Mouse (Mus musculus): ENCODE measurements around the gene Pafah1b3. TPM values are rescaled to one million over a fixed set of nuclear protein-coding genes. Genes with fewer than 3 reads are reported as not detected.
"Not testable (repeated sequence)": the region's sequence is repeated elsewhere in the genome, so short reads cannot be mapped to it uniquely, and the experiment has no call there.

Gene Pafah1b3
- total RNA-seq, 2 experiments from 2014 or later = 27.9 to 34.2 TPM

GRCm38 (mm10) chr7:25271651-25272444 lies 25.9 kb downstream of the Pafah1b3 start:
- TF ChIP-seq CTCF (IDR thresholded peaks at IDR 0.05) = no peak
- Histone ChIP-seq H3K4me3 (no peak overlapping the region), H3K27ac (no peak overlapping the region)
- no peak for DNase-seq (ENCODE audit: extremely low spot score in 1 of 2, low spot score in 2 of 2)
- intact Hi-C loops (cut with DNase I) = no loop called here

DNA sequence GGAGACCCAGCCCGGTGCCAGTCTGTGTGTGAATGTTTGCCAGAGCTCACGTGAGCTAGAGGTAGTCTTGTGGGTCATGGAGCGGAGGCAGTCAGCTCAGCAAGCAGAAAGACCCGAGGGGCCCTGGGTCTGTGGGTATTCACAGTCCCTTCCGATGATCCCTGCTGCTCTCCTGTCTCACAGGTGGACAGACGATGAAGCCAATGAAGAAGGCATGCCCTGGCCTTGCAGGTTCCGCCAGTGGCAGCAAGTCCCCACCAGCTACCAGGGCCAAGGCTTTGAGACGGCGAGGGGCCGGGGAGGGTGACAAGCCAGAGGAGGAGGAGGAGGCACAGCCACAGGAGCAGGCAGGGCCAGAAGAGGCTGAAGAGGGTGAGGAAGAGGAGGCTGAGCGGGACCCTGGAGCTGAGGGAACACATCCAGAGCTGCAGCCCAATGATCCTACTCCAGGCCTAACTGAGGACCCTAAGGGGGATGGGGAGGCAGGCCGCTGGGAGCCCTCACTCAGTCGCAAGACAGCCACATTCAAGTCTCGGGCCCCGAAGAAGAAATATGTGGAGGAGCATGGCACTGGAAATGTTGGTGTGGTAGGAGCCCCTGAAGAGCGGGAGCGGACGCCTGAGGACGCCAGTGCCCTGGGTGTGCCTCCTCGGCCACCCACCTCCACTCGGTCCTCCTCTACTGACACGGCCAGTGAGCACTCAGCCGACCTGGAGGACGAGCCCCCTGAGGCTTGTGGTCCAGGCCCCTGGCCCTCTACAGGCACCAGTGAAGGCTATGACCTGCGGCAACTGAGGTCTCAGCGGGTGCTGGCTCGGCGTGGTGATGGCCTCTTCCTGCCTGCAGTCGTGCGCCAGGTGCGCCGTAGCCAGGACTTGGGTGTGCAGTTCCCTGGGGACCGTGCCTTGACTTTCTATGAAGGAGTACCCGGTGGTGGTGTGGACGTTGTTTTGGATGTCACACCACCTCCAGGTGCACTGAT lies 26.8 kb downstream of the Pafah1b3 start:
- no peak overlapping the region for H3K27ac ChIP-seq
- intact Hi-C loops (cut with DNase I) = no loop called here
- no peak for DNase-seq (ENCODE audit: extremely low spot score in 1 of 2, low spot score in 2 of 2)
- H3K4me3 ChIP-seq = no peak overlapping the region
- no peak for TF ChIP-seq CTCF (IDR thresholded peaks at IDR 0.05)

- intact Hi-C loops (cut with DNase I) = no loop called here
- Histone ChIP-seq H3K4me3 (peak overlapping the region; percentile 58), H3K27ac (peak overlapping the region; percentile 89; the same call in 1 of the 2 replicates)
- no peak for DNase-seq (ENCODE audit: extremely low spot score in 1 of 2, low spot score in 2 of 2)
- TF ChIP-seq CTCF (IDR thresholded peaks at IDR 0.05) = no peak
Observed at GRCm38 (mm10) chr7:25269545-25270271, 28.1 kb downstream of the Pafah1b3 start.

DNA sequence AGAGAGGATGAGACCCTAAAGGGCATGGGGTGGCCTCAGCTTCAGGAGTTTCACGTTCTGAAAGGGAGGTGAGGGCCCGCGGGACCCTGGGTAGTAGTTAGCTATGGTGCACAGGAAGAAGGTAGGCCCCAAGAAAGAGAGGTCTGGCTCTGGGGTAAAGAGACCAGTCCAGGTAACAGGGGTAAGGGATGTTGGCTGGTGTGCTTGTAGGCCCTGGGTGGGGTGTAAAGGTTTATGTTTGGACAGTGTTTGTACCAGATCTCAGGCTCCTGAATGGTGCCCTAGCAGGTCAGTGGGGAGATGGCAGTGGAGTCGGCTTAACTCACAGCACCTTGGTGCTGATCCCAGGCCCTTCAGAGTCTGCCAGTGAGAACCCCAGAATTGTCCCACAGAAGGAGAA lies 28.8 kb downstream of the Pafah1b3 start:
- Histone ChIP-seq H3K4me3 (peak overlapping the region; percentile 58), H3K27ac (peak overlapping the region; percentile 89)
- intact Hi-C loops (cut with DNase I) = no loop called here
- peak in 1 of 2 experiments; percentile 13 for DNase-seq (ENCODE audit: extremely low spot score in 1 of 2, low spot score in 2 of 2)
- no peak for TF ChIP-seq CTCF (IDR thresholded peaks at IDR 0.05)

DNA sequence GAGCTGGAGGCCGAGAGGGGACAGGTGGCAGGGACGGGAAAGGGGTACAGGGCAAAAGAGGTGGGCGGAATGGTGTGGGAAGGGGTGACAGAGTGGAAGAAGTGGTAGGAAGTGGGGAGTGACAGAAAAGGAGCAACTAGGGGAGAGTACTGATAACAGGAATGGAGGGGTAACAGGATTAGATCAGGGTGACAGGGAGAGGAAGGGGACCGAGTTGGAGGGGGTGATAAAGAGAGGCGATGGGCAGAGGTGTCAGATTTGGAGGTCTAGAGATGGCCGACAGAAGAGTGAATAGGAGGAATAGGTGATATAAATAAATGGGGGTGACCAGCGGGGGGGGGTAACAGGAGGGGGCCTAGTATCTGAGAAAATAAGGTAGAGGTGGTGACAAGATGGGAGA lies 29.2 kb downstream of the Pafah1b3 start:
- intact Hi-C loops (cut with DNase I) = no loop called here
- TF ChIP-seq CTCF (IDR thresholded peaks at IDR 0.05) = no peak
- Histone ChIP-seq H3K4me3 (peak overlapping the region; percentile 58), H3K27ac (peak overlapping the region; percentile 89)
- no peak for DNase-seq (ENCODE audit: extremely low spot score in 1 of 2, low spot score in 2 of 2)

DNA sequence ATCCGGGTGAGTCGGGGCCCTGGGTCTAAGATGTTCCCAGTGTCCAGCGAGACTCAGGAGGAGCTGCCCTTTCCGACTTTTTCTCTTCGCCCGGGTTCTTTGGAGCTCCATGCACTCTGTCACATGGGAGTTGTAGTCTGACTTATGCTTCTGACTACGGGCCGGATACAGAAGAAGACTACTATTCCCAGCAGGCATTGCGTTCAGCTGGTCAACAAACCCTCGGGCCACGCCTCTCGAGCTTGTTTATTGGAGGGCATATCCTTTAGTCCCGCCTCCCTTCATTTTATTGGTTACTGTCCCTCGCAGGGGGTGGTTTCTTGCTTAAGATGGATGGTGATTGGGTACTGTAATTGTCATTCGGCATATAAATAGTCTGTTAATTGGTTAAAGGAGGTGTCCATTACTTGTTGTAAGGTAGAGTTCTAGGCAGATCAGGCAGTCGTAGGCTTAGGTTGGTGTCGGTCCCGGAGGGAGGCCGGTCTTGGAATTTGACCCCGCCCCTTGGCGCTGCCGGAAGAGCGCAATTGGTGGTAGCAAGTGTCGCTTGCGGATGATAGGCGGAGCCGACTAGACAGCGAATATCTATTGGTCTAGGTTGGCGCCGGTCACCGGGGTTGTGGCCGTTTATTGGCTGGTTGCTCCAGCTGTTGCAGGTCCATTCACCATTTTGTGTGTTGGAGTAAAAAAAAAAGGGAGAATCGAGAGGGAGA lies 29.9 kb downstream of the Pafah1b3 start:
- Histone ChIP-seq H3K27ac (peak overlapping the region; percentile 98), H3K4me3 (peak overlapping the region; percentile 61)
- no peak for TF ChIP-seq CTCF (IDR thresholded peaks at IDR 0.05)
- DNase-seq (ENCODE audit: extremely low spot score in 1 of 2, low spot score in 2 of 2) = peak; percentile 97 to 100
- intact Hi-C loops (cut with DNase I) = loop anchor here (1.0 kb wide), 1 partner anchor 16 kb away; no protein-coding TSS in a partner anchor

- intact Hi-C loops (cut with DNase I) = loop anchor here (1.0 kb wide), 1 partner anchor 15 kb away; no protein-coding TSS in a partner anchor
- H3K27ac ChIP-seq = peak within 1 kb of the TSS; percentile 98
- TF ChIP-seq CTCF (IDR thresholded peaks at IDR 0.05) = no peak; the same call in 1 of the 2 replicates
- H3K4me3 ChIP-seq = peak within 1 kb of the TSS; percentile 61
- DNase-seq (ENCODE audit: extremely low spot score in 1 of 2, low spot score in 2 of 2) = peak; percentile 97 to 98
Observed at GRCm38 (mm10) chr7:25267301-25267750, 30.5 kb downstream of the Pafah1b3 start, which contains the start of gene Cic. Cic (plus strand) TSS chr7:25267704.

DNA sequence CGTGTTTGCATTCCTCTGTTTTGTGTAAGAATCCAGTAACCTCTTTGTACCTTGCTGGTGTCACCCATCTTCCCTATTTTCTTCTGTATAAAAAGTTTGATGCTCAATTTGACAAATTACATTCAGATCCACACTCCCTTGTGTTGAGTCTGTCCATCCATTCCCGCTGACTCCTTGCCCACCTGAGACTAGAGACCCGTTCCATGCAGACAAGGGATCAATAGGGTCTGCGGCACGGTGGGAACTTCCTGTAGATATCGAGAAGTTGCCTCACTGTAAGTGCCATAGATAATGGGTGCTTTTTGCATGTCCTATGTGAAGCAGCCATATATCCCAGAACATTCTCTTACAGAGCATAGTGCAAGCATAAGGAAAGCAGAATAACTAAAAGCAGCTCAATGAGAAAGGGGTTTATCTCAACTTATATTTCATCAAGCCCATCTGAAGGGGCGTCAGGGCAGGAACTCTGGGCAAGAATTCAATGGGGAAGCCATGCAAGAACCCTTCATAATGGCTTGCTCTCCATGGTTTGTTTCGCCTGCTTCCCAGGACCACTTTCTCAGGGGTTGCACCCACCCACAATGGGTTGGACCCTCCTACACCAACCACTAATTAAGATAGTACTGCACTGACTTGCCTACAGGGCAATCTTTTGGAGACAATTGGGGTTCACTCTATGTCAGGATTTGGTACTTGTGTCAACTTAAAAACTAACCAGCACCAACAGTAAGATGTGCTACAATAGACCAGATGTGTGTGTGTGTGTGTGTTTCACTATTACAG lies 31.4 kb downstream of the Pafah1b3 start:
- intact Hi-C loops (cut with DNase I) = no loop called here
- H3K4me3 ChIP-seq = no peak overlapping the region
- no peak for DNase-seq (ENCODE audit: extremely low spot score in 1 of 2, low spot score in 2 of 2)

DNA sequence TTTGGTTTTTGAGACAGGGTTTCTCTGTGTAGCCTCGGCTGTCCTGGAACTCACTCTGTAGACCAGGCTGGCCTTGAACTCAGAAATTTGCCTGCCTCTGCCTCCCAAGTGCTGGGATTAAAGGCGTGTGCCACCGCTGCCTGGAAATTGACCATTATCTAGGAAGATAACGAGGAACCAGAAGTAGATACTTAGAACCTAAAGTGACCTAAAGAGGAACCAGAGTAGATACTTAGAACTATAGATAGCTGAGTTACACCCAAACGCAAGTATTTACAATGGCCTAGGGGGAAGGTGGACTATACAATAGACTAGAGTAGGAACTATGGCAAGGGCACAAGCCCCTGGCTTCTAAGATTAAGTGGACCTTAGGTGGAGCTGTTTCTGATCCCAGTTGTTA lies 32.0 kb downstream of the Pafah1b3 start:
- H3K27ac ChIP-seq; DNase-seq (ENCODE audit: extremely low spot score in 1 of 2, low spot score in 2 of 2); H3K4me3 ChIP-seq; intact Hi-C loops (cut with DNase I): not testable (repeated sequence)

More for the DNA sequence above, 31.4 kb downstream of the Pafah1b3 start:
- TF ChIP-seq CTCF (IDR thresholded peaks at IDR 0.05) = no peak
- H3K27ac ChIP-seq = no peak overlapping the region
